Mouse (Mus musculus) urinary bladder, postnatal 4 days (tissue): ENCODE results near the gene Zfp362.

Experiments
- DNase-seq, 2 experiments: peaks; one replicate each; pipeline ENCODE4 v3.0.0; 2021 to 2022; ENCODE audit warnings: low spot score in 2 of 2

Zfp362 gene

GRCm38 (mm10) chr4:128760029-128760428 lies 45.8 kb downstream of the Zfp362 start:
- no peak for DNase-seq

GRCm38 (mm10) chr4:128759214-128759613 lies 46.6 kb downstream of the Zfp362 start:
- no peak for DNase-seq

DNA sequence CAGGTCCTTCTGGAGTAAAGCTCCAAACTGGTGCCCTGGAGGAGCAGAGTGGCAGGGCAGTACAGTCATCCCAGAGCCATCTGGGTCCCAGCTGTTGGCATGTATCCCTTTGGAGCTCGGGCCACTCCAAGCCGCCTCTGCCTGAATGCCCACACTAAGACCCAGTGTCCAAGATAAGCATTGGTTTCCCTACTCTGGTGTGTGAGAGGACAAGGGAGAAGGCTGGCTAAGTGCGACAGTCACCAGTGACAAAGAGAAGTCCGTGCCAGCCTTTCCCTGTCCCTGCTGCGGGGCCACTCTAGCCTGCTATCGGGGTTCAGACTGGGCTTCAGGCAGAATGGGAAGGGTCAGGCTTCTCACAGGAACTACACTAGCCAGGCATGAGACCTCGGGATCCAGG lies 49.9 kb downstream of the Zfp362 start:
- DNase-seq, result no peak

DNA sequence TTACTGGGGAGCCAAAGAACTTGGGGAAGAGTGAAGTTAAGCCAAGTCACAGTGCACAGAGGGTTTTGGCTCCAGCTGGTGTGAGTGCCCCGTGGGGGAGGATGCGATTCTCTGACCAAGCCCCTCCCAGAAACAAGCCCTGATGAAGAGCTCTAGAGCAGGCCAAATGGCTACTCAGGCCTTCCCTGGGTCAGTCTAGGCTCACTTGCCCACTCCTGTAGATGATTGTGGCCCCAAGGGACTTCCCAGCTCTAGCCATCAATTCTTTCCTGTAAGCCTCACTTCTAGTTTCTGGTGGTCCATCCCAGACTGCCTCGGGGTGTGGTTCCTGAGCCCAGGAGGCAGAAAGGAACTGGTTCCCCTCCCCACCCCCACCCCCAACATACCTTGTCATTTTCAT lies 50.8 kb downstream of the Zfp362 start, which contains the start of gene A3galt2:
TSS of gene A3galt2 (plus strand) at position 301 of the 400 bp plus-strand sequence.
- DNase-seq, result no peak

DNA sequence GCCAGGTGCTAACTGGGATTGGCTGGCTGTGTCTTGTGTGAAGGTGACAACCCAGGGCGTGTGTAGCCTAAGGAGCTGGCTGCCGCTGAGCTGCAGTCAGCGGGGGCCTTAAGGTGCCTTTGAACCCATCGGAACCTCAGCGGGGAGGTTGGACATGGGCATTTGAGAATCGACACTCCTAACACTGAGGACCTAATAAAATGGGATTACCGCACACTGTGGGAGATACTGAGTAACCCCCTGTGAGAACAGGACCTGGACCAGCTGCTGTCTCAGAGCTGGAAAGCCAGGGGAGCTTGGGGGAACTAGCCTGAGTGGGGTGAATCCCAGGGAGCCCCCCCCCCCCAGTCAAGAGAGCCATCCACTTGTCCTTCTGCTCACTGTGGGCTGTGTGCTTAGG lies 52.3 kb downstream of the Zfp362 start:
- no peak for DNase-seq

- no peak for DNase-seq
These were observed 53.7 kb downstream of the Zfp362 start for GRCm38 (mm10) chr4:128752031-128752757.

- DNase-seq, result no peak
These were observed 54.8 kb downstream of the Zfp362 start for GRCm38 (mm10) chr4:128751006-128751405.

DNA sequence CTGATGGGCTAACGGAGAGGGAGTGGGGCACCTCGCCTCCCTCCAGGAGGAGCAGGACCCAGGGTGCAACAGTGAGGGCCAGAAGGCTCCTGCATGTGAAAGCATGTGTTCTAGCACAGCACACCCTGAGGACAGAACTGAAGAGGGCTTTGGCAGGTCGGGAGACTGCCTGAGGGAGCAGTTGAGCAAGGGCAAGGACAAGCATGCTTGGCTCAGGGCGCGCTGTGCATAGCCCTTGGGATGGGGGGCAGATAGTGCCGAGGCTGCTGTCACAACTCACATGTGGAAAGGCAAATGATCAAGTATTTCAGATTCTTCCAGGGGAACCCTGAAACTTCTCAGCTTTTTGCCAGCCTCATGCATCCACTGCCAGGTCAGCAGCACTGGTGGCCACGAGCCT lies 57.5 kb downstream of the Zfp362 start:
- no peak for DNase-seq

GRCm38 (mm10) chr4:128747614-128748270 lies 58.1 kb downstream of the Zfp362 start:
- no peak for DNase-seq

DNA sequence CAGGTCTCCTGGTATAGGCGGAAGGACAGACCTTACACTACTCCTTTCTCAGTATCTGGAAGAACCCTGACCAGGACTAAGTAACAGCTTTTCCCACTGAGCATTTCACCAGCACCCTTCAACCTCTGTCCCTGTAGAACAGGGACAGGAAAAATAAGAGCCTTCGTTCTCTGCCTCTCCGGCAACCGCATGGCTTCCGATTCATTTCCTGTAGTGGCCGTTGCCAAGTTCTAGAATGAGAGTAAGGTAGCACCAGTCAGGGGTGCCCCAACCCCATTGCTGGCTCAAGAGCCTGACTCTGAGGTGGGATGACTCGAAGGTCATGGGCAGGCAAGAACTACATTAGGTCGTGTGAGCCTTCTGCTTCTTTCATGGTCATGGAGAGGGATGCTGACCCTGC lies 60.7 kb downstream of the Zfp362 start:
- DNase-seq, result no peak

- DNase-seq, result no peak
These were observed 62.7 kb downstream of the Zfp362 start for GRCm38 (mm10) chr4:128743031-128743626.

- DNase-seq, result no peak
These were observed 63.4 kb downstream of the Zfp362 start for GRCm38 (mm10) chr4:128742379-128742970.

DNA sequence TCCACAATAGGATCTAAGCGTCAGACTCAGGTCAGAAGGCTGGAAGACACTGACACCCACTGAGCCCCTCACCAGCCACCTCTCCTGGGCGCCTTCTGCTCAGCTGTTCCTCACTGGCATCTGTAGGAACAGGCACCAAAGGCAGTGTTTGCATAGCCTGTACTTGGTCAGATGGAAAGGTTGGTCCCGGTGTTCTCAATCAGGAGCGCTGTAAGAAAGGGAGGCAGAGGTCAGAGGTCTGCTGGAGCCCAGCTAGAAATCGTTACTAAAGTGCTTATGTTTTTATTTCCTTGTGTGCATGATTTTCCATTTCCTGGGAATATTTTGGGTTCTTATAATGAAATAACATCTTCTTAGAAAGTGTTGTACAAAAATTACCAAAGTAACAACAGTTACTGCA lies 63.9 kb downstream of the Zfp362 start:
- DNase-seq, result no peak

DNA sequence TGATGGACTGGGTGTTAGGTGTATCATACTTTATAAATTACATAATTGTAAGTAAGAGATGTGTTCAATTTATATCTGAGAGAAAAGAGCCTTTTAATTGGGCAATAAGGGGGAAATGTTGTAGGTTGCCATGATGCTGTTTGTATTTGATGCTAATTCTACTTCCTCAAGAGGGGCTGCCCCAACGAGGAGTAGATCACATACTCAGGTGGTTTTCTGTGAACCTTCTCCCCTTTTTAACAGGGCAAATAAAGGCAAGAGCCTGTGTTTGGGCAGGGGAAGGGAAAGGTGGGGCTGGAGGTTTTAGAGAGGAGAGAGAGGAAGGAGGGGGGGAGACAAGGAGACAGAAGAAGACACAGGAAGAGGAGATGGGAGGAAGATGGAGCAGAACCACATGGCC lies 65.0 kb downstream of the Zfp362 start:
- DNase-seq, result no peak

DNA sequence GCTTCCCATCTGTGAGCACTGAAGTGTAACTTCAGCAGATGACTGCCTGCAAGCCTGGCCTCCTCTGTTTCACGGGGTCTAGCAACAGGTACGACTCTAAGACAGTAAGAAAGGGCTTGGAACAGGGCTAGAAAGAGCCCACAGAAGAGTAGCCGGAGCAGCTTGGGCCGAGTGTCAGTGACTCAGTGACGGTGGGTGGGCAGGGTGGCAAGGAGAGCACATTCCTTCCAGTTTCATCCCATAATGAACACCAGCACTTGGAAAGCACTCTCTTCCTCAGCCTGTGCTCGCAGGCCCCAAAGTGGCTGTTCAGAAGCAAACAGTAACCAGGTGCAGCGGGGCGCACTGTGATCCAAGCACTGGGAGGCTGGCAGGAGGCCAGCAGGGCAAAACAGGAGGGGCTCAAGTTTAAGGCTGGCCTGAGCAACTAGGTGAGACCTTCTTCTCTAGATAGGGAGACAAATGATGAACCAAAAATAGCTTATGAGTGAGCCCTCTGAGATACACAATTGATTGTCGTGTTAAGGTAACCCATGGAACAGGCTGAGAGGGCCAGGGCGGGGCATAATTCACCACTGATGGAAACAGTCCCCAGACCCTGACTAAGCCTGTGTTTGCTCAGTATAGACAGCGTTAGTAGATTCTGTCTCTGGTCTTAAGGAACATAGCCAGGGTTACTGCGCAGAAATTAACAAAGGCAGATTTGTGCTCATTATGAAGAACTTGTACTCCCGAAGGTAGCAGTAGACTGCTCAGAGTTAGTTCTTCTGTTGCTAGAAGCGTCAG lies 67.8 kb downstream of the Zfp362 start:
- DNase-seq, result no peak

DNA sequence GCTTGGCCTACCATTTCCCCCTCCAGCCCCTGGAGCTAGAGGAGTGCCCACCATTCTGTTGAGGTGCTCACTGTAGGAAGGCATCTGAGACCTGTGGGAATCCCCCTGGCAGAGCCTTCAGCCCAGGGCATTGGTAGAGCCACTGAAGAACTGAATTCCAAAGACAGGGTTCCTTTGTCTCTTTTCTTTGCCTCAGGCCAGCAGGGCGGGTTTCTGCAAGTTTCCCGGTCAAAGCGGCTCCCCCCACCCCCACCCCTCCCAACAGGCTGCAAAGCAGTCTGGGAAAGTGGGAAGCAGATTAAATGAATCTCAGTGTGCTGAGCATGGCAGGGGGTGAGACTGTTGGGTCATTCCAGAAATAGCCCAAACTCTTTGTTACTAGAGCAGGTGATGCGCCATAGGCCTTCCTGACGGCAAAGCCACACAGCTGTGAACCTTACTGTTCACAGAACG lies 68.7 kb downstream of the Zfp362 start:
- no peak for DNase-seq

- no peak for DNase-seq
These were observed 70.8 kb downstream of the Zfp362 start for GRCm38 (mm10) chr4:128734721-128735671.

- DNase-seq, result peak in 1 of 2 experiments; percentile 59
These were observed 71.6 kb downstream of the Zfp362 start for GRCm38 (mm10) chr4:128734217-128734616.

DNA sequence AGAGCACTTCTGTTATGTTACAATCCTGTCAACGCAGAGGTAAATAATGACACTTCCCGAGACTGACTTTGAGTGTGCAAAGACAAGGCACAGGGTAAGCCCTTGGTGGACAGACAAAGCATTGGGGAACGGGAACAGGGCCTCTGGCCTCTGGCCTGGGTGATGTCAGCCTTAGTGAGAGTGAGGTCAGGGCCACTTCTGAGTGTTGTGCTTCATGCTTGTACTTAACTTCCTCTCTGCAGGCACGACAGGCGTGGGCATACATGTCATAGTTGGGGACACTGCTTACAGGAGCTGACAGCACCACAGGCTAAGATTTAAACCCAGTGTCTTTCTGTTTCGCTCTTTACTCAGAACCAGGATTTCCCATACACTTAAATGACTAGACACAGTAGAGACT lies 72.3 kb downstream of the Zfp362 start:
- no peak for DNase-seq

DNA sequence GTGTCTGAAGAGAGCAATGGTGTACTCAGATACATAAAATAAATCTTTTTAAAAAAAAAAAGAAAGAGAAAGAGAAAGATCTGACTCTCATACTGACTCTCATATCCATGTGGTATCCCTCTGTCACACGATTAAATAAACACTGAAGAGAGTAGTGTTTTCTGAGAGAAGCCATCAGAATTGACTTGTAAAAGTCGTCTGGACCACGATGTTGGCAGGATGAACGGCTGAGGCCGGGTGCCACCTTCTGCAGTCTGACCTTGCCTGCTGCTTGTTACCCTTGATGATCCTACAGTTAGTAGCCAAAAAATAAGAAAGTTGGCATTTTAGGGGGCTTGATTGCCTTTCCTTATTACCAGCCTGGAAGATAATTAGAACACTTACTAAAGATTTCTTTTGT lies 73.1 kb downstream of the Zfp362 start:
- DNase-seq, result no peak

- DNase-seq, result no peak
These were observed 75.6 kb downstream of the Zfp362 start for GRCm38 (mm10) chr4:128730271-128730670.
